Mouse (Mus musculus): ENCODE results near the gene Mylk.

GRCm38 (mm10) chr16:34847638-34848037, 102.6 kb downstream of the Mylk start:
- no peak for TF ChIP-seq POLR2A (IDR thresholded peaks at IDR 0.05; ENCODE audit: low read depth, low read length)
- TF ChIP-seq CTCF (IDR thresholded peaks at IDR 0.05; ENCODE audit: extremely low read depth, insufficient read length, insufficient replicate concordance, low read depth, low read length), result no peak

All from small intestine, adult 2 months (tissue).